Mouse (Mus musculus) embryo, embryonic 10 days (tissue): ENCODE measurements around the gene Cadm3.
"Not testable (repeated sequence)": the region's sequence is repeated elsewhere in the genome, so short reads cannot be mapped to it uniquely, and the experiment has no call there.

Experiments used
- DNase-seq: peaks from one replicate; pipeline ENCODE4 v3.0.0-alpha.2; 2015; ENCODE audit warnings: low spot score

Gene Cadm3

GRCm38 (mm10) chr1:173322249-173322627 is 45.3 kb downstream of the Cadm3 start:
- DNase-seq = no peak

DNA sequence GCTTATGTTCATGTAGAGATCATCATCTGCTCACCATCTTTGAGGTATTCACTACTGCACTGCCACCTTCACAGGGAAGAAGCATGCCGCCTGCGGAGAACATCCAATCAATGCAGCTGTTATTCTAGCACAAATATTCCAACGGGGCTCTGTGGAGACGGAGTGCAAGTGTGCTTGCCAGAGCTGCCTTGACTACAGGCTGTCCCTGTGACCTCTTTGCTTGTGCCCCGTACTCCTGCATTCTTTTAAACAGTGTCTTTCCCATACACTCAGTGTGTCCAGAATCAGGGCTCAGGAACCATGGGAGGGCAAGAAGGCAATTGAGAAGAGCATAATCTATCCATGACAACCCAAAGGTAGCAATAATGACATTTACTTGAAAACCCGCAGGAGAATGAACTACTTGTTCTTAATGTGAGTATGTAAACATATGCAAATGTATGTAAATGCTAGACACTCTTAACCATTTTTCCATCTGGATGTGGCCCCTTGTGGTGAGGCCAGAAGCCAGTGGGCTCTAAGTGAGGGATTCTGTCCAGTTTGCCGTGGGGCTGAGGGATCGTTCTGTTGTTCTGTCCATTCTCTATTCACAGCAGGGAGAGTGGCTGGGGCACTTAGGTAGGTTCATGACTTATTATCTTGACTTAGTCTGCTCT is 45.8 kb downstream of the Cadm3 start:
- no peak for DNase-seq

DNA sequence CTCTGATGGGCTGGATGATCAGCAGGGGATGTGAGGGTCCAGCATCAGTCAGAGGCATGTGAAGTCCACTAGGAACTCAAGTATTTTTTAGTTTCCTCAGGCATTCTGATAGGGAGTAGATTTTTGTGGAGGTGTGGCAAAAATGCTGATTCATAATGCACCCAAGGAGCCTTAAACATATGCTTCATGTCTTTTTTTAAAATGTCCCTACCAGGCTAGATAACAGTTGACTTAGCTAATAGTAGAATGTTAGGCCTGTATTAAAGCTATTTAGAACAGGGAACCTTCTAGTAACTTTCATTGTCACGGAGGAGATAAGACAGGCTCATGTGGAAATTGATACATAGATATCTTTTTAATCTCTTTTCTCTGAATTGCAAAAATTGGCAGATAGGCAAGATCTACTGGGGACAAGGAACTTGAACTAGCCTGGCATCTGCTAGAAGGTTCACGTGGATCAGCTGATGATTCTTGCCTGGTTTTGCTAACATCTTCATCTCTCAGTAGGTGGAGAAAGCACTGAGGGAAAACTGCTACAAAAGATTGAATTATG is 49.5 kb downstream of the Cadm3 start:
- DNase-seq = no peak

- DNase-seq = no peak
Observed at GRCm38 (mm10) chr1:173315725-173316124, 51.8 kb downstream of the Cadm3 start.

- DNase-seq = not testable (repeated sequence)
Observed at GRCm38 (mm10) chr1:173313535-173314050, 53.9 kb downstream of the Cadm3 start.

- DNase-seq = not testable (repeated sequence)
Observed at GRCm38 (mm10) chr1:173302795-173303194, 64.7 kb downstream of the Cadm3 start.
